Mouse (Mus musculus): ENCODE results near the gene Fbxl5.
A peak's percentile ranks its signal among the peaks of the same experiment; 100 is the strongest.

Gene Fbxl5

DNA sequence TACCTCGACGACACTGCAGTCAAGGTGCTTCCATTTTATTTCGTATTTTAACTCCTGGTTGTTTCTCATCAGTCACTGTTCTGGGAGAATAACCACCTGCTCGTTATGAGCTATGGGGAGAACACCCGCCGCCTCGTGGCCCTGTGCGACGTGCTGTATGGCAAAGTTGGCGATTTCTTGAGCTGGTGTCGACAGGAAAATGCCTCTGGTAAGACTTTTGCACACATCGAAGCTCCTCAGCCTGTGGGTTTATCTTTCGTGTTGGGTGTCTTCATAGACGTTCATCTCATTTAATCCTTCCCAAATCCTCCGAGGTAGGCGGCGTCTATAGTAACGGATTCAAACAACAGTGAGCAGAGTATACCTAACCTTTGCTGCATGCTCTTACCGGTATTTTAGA, at the start of gene Fbxl5:
Gene Fbxl5 (minus strand): TSS at position 101 of the 400 bp plus-strand sequence.
- no peak for DNase-seq

DNA sequence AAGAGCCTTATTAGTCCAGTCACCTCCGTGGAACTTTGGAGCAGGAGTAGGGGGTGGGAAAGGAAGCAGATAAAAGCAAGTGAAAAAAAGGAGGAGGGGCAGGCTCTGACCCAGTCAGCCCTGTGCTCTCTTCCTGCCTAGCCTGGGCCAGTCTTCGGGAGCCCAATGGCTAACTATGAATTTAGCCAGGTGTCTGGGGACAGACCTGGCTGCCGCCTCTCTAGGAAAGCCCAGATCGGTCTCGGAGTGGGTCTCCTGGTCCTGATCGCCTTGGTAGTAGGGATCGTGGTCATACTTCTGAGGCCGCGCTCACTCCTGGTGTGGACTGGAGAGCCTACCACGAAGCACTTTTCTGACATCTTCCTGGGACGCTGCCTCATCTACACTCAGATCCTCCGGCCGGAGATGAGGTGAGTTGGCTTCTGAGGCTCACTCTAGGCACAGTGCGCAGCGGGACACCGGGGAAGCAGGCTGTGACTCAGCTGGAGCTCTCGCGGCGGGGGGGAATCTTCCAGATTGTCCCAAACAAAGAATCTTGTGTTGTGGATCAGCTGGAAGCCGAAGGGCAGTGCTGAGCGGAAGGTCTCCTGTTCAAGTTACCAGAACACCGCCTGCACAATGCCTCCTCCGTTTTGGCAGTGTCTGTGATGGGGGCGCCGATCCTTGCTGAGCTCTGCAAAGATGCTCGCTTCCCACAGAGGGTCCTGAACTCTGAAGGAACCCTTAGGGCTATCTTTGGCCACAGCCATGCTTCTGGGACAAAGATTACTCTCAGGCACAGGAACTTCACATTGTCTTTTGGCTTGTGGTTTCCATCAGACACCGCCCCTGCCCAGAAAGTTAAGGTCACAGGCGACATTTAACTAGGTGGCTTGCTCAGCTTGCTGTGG, 47.5 kb upstream of the Fbxl5 start:
- peak; percentile 13 for DNase-seq

DNA sequence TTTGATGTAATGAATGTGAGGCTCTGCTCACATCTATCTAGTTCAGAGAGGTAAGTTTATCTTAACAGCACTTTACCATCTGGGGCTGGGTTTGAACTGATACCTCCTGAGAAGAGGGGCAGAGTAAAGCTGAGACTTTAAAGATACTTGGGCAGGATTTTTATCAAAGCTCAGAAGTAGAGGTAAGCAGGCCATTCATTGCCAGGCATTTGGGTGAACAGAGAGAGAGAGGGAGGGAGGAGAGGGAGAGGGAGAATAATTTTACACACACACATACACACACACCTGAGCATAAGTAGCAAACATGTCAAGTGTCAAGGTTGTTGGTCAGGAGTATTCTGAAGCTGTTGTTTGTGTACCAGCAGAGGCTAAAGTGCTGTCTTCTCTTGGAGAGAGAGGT, 46.8 kb upstream of the Fbxl5 start, which contains the start of gene Cd38:
Gene Cd38 (plus strand): TSS at position 301 of the 400 bp plus-strand sequence.
- DNase-seq: no peak

DNA sequence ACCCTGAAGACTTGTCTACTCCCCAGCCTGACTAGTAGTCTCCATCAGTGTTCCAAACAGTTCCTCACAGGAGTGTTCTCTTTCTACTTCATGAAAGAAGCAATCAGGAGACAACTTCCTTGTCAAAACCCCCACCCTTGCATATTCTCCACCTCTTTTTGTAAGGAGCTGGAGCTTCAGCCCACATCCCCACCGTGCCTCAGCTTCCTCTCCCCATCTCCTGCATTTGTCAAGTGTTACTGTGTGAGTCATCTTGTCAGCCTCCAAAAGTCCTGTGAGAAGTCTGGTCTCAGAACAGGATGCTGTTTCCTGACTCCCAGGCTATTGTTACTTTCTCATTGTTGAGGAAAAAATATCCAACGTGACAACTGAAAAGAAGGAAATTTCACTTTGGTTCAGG, 43.9 kb upstream of the Fbxl5 start:
- peak; percentile 13 for DNase-seq

DNA sequence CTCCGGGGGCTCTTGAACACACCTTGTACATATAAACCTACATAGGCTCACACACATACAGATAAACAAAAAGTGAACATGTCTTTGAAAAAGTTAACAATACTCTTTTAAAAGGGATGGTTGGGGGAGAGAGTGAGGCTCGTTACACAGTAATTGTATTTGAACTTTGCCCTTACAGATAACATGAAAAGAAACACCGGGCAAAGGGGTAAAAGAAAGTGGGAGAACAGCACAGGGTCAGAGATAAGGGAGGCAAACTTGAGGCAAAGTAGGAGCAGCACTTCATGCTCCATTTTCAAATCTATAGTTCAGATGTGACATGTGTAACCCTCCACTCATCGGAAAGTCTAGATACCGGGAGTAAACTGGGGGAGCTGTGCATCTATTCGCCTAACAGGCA, 42.2 kb upstream of the Fbxl5 start:
- no peak for DNase-seq

DNA sequence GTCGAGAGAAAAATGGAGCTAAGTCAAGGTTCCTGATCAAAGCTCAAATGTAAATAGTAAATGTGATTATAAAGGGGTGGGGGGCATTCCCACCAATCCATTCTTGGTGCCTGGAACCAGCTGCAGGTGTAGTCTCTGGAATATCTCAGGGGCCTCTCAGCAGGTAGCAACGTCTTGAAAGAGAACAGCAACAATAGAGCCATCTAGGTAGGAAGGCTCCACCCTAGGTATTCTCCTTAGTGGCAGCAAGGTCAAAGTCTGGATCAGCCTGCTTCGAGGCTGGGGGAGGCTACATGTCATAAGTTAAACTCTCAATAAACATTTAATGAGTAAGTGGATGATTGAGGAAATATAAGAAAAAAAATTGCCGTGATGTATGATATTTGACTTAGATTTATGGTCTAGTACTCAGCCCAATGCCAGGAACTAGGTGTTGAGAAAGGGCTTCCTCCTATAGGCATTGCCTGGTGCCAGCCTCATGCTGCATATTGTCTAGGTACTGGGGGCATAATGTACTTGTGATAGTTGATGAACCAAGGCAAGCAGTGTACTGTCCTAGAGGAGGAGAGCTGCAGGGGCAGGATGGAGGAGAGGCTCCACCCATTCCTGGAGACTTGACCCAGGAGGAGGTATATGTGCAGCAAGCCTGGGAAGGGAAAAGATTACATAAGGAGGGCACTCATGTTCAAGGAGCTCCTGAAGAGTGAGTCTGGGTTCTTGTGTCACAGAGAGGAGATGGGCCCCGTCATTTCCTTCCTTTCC, 39.4 kb upstream of the Fbxl5 start:
- no peak for DNase-seq

DNA sequence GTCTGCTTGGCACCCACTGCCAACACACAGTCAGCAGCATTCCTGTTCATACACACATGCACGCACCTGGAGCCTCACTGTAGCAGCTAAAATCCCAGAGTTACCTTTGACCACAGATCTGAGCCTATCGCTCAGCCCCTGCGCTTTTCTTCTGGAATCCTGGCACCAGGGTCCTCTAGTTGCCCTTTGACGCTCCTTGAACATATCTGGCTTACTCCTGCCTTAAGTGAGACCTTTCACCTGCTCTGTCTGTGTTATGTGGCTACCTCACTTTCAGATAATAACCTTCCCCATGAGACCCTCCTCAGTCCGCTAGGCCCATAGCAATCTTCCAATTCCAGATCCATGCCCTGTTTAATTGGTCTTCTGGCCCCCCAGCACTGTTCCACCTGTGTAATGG, 38.7 kb upstream of the Fbxl5 start:
- DNase-seq: no peak

DNA sequence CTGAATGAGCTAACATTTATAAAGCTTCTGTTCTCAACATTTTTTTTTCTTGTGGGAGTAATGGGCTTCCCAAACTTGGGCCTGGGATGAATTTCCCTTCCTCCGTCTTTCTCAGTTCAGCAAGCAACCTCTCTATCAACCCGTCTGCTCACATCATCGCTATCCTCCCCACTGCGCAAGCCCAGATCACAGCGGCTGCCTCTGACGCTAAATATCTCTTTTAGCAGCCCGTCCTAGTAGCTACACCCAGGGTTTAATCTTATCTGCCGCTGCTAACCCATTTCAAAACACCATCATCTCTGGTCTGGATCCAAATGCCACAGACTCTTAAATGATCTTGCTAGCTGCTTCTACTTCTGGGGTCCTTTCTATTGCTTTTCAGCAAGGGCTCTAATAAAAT, 38.2 kb upstream of the Fbxl5 start:
- DNase-seq: no peak

DNA sequence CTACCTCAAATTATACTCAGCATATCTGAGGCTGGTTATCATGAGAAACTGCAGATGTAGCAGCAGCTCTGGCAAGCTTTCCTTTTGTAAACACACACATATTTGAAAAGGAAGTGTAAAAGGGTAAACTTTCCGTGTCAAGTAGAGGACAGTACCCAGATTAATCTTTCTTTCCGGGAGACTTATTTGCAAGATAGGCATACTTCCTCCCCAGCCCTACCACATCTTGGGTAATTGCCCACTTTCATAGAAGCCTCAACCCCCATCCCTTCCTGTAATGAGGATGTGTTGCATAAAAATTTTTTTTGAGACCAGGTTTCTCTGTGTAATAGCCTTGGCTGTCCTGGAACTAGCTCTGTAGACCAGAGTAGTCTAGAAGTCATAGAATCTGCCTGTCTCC, 34.3 kb upstream of the Fbxl5 start:
- peak; percentile 36 for DNase-seq

DNA sequence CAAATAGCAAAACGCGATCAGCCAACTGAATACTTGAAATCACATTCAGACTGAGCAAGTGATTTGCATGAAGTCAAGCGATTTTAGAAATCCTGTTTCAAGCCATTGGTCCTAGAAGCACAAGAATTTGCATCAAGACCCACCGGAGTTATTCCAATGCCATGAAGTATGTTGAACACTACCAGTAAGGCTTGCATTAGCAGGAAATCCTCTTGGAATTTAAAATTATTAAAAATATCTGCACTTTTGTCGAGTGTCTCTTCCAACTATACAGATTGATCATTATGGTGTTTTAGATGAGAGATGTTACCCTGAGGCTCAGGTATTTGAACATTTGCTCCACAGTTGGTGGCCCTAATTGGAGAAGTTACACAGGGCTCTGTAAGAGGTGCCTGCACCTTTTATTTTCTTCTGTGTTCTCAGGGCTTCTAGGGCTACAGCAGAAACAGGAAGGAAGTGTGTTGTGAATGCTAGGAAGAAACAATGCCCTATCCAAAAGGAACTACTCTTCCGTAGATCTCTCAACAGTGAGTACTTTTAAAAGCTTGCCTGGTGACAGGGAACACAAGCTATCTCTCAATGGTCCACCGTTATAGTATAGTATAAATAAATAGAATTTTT, 32.5 kb upstream of the Fbxl5 start:
- no peak for DNase-seq

DNA sequence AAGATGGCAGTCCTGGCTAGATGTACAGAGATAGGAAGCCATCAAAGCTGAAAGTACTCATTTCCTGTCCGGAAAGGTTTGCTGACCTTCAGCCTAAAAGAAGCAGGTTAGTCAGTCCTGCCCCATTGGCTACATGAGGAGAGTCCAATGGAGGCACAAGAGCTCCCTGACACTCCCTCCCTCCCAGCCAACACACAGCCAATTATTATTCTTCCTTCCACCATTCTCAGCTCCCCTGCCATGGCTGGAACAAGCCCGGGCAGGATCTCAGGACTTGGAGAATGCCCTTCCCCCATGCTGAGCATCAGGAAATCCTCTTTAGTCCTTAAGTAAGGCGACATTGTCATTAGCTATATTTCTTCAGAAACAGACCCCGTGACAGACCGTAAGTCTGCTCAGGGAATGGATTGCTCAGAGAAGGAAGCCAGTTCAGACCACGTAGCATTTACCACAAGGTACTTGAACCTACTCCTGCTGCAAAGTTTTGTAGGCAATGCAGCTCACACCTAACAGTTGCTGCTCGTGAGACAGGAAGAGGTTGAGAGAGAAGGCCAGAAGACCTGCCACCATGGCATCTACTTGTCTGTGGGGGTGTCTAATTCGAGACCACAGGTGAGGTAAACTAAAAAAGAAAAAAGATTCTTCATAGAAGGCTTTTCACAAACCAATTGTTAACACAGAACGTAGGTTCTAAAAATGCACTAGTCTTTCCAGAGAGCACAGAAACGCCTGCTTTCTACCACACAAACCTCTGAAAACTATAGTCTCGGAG, 31.8 kb upstream of the Fbxl5 start:
- no peak for DNase-seq

DNA sequence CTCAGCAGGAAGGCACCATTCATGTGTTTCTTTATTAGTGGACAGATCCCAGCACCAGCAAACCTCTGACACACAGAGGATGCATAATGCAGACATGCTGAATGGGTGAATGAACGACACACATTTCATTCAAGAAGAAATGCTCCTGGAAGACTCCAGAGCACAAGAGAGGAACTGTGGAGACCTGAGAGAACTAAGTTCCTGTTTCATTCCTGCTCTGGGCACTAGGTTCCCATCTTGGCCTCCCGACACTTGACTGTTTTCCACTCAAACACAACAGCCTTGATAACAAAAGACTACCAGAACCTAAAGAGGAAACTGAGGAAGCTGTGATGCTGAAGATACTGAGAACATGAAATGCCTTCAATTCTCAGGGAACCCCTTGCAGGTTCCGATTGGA, 26.8 kb upstream of the Fbxl5 start:
- DNase-seq: no peak

DNA sequence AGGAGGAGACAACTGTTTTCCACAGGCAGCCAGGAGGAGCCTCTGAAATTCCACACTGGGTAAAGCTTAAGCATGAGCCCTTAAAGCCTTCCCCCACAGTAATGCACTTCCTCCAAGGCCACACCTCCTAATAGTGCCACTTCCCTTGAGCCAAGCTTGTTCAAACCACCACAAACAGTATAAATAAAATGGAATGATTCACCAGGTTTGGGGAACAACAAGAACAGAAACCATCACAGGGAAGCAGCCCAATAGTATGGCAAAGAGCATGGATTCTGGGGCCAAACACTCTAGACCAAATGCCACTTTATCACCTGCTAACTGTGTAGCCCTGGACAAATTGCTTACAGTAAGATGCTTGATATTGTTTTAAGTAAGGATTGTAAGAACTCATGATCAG, 26.1 kb upstream of the Fbxl5 start:
- no peak for DNase-seq

DNA sequence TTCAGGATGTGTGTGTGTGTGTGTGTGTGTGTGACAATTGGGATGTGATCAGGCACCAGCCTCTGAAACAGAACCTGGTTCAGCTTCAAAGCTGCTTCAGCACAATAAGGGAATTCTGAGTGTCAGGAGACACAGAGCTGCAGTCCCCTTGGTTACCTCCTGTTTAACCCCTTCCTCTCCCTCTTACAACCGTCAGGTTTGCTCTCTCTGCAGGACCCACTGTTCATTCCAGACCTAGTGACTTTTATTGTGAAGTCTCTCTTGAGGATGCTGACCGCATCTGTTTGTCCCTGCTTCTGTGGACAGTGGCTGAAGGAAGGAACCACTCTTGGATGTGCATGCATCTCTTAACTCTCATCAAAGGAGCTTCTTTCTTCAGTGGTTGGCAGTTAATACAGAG, 24.8 kb upstream of the Fbxl5 start:
- no peak for DNase-seq

DNA sequence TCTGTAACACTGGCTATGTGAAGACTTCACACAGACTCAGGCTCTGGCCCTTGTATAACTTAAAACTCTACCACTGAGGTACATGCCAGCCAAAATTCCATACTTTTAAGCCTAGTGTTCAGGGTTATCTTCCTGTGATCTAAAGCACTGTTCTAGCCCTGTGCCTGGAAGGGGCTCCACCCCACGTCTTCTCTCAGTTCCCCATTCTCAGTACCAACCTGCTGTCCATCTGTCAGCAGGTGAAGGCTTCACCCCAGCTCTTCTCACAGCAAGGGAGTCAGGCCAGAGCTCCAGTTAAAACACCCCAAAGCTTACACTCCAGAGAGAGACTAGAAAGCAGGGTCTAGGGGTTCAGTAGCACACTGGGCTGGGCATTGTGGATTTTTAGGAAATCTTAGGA, 24.2 kb upstream of the Fbxl5 start:
- no peak for DNase-seq

DNA sequence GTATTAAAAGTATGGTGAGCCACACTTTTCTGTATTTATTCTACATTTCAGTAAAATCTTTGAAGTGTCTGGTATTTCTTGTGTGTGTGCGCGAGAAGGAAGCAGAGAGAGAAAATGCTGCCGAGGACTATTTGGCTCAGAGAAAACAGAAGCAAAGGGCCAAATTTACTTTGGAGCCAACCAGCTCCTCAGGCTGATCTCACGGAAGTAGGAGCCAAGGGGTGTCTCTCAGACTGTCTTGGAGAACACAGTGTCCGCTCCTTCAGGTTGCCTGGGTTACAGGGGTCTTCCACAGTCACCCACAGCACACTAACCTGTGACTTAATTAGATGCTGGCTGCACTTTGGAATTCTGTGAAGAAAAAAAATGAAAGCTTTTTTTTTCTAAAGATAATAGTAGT, 23.6 kb upstream of the Fbxl5 start:
- no peak for DNase-seq

DNA sequence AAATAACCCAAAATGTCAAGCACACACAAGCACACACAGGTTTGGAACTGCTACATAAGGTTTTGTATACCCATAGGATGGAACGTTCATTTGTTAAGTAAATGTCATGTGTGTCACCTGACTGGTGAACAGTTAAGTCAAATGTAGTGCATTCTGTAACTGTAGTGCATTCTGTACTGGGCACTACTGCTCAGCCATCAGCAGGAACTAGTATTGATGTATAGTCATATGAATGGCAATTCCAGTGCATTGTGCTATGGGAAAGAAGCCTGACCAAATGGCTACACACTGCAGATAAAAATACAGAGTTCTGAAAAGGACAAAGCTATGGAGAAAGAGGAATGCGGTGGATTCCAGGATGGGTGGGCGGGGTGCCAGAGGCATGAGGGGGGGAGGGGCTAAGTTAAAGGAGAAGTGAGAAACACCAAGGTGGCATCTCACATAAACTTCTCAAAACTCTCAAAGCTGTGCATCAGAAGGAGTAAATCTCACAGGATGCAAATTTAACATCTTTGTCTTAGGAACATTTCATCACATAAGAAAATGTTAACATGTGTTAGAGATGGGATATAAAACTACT, 21.2 kb upstream of the Fbxl5 start:
- no peak for DNase-seq

DNA sequence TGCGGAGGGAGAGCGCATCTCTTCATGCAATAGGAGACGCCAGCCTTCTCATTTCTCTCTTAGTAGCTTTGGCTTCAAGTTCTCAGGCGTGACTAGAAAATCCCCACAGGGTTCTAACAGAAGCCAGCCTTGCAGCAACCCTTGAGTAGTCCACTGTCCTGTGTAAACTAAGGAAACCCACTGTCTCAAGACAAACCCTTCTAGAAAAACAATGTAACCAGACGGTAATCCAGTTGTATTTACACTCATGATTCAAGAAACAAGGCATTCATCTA, 20.5 kb upstream of the Fbxl5 start:
- DNase-seq: no peak

DNA sequence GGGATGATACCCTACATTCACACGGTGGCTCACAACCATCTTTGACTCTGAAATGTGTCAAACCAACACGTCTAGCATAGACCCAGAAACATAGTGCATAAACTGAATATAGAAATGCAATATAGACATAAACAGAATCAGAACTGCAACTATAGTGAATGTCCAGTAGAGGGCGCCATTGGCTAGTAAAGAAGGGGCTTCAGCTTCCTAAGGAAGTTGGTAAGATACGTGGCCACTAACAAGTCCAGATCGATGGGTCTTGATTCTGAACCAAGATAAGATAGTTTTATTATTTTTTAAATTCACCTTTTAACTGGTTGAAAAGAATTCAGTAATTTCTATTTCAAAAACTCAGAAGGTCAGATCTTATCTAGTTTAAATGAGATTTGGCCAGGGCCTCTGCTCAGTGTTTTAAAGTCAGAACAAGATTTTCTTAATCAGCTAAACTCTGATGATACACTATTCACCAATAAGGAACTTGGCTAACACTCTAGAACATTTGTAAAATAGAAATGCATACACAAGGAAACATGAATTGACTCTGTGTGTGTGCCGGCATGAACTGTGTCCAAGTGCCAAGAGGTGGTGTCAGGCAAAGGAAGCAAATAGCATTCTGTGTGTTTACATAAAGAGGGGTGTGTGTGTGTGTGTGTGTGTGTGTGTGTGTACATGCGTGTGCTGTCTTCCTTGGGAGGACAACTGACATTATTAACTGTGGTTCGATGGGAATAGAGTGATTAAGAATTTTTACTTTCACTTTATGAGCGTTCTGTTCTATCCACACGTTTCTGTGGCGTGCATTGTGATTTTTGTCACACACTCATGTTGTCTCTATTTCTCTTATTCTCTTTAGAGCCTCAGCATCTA, 19.9 kb upstream of the Fbxl5 start:
- DNase-seq: no peak

DNA sequence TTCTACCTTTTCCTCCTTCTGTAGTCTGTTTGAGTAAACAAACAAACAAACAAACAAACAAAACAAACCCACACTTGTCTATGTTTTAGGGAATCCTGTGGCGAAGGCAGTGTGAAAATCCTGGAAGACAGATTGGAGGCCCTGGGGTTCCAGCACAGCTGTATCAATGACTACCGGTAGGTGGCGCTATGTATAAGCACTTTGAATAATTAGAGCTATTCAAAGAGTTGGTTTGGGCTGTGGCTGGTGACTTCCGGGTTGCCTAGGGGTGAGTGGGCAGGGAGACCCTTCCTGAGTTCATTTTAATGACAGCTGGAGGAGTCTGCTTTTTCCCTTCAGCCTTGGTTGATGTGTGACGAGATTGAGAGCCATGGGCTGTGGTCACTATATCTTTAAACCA, 15.9 kb upstream of the Fbxl5 start:
- peak; percentile 18 for DNase-seq

DNA sequence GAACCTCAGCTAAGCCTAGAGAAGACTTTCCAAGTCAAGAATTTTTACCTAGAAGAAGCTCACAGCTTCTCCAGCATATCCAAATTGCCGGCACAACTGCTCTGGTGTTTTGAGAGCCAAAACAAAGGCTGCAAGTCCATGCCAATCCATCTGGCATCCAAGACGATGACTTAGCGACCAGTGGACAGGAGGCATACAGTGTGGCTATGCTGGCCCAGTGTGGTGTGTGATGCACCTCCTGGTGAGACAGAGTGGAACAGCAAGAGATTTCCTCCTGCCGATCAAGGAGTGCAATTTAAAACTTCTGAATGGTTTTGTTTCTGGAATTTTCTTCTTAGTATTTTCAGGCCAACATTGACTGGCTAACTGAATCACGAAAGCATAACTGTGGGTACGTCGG, 15.2 kb upstream of the Fbxl5 start:
- no peak for DNase-seq

DNA sequence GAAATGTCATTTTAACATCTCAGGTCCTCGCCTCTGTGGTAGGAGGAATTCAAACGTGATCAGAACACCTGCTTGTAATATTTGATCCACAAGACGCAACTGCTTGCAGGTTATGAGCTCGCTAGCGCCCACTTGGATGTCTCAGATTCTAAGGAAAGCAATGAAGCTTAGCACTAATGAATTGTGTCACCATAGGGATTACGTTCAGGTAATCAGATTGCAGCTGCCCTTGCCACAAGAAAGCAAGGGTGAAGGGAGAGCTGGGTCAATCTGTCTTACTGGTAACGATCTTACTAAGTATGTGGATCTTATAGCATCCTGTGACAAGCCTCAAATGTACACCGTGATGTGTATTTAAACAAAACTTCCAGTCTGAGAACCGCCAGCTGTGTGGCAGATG, 5.9 kb upstream of the Fbxl5 start:
- DNase-seq: no peak

All from kidney, adult 11 months (tissue).